Mouse (Mus musculus) kidney, postnatal 36 days (tissue): ENCODE measurements at regions not wholly inside any gene's neighbourhood (a gene's known extent, or its start where the extent isn't known, plus 50 kb on each side); places are given as distances from the start of the nearest gene placed in this dataset.

Experiments used
- DNase-seq, 2 experiments: peaks; one replicate each; pipeline ENCODE4 v3.0.0; 2021 to 2022; ENCODE audit warnings: mixed read lengths in 2 of 2

DNA sequence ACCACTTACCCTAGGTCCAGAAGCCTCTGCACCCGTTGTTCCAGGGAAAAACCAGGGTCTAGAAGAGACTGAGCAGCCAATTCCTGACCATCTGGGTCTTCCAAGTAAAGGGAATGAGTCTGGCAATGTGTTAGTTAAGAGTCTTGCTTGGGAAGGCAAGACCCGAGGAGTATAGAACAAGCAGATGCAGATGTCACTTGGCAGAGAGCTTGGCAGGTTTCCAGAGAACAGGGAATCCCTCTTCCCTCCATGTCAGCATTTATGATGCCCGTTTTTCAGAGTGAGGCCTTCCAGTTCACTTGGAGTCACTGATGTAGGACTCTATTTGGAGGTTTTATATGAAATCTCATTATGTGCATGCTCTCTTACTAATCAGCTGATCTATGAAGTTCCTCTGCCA is 231.1 kb downstream of the Bcl2 start:
- peak in 1 of 2 experiments; percentile 3 for DNase-seq

DNA sequence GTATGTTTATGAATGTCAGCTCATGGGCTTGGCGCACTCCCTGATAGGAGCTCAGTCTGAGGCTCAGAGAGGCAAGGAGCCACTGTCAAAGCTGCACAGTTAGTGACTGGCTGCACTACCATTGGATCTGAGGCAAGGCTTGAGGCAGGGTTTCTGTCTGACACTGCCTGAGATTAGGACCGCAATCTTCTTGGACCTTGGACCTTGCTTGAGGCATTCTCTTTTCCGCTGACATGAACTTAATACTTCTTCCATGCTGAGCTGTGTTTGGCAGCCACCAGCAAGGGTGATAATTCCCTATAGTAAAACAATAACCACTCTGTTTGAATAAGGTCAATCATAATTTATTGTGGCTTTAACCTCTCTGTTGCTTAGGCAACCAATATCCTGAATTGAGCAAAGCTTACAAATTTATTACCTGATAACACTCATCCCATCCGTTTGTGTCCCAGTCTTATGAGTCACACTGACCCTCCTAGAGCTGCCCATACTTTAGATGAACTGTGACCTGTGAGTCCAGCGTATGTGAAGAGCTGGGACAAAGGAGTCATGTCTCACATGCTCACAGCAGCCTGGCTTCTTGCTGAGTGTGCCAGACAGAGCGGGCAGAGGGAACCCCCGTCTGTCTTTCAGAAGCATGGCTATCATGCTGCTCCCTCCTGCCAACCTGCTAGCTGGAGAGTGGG is 236.3 kb downstream of the Bcl2 start:
- peak; percentile 47 to 56 for DNase-seq

DNA sequence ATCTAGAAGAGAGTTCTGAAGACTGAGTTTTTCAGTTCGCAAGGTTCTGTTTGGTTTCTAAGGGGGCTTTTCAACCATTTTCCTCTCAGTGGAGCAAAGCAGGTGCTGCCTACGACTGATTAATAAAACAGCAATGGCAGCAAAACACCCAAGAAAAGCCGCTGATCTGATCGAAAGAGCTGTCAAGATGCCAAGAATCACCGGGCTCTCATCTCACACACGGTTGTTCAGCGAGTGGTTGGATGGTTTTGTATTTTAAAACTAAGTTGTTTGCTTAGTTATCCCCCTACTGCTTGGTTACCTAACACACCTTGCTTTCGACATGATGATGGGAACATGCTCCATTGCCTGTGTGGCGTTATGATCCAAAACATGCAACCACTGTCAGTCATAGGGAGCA is 246.1 kb downstream of the Bcl2 start:
- no peak for DNase-seq

DNA sequence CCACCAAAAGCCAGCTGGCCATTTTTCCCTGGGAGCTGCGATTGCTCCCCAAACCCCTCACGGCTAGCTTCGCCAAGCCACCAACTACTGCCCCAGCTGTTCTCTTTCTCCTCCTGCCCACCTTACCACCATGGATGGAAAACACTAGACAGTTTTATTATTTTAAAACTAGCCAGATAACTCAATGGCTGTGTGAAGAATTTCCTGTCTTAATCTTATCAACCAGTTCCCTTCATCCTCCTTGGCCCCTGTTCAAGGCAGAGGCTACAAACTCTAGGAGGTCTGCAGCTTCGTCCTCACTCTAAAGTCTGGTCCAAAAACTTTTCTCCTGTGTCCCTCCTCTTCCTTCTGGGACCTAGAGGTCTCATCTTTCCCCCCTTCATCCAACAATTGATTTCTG is 247.4 kb downstream of the Bcl2 start:
- DNase-seq = no peak

DNA sequence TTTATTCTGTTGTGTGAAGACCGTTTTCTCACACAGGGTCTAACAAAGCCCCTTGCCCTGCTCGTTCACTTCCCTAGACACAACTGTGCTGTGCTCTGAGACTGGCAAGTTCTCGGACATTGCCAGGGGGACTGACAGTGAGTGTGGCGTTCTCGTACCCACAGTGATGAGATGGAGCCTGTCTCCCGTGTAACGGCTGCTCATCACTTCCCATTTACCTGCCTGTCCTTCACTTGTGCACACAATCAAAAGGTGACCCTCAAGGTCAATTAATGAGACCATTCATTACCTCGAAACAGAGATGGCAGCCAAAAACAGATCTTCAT is 248.1 kb downstream of the Bcl2 start:
- no peak for DNase-seq

DNA sequence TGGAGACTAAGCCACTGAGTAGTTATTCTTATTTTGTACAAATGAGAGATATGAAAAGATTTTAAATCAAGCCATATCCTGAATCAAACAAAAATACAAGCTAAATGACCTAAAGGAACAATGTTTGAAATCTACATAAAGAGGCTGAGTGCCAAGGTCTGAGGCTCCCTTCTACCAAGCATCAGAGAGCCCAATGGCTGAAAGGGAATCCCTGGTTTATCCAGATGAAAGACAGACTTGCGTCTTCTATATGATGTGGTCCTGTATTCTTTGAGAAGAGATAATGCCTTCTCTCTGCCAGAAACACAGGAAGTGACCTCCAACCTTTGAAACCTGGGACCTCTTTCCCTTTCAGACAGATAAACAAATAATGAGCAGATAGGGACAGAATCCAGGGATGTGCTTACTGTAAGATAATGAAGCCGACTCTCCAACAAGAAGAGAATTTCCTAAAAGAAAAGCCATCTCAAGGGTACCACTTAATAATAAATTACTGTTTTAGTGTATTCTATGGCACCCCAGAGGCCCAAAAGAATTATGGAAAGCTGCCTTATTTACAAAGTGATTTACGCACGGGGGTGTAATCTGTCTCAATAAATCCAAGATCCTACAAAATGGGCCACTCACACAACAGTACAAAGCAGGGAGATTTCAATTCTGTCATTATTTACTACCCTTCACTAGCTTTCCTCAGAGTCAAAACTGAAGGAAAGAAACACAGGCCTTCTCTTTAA is 248.7 kb downstream of the Bcl2 start:
- DNase-seq = no peak

DNA sequence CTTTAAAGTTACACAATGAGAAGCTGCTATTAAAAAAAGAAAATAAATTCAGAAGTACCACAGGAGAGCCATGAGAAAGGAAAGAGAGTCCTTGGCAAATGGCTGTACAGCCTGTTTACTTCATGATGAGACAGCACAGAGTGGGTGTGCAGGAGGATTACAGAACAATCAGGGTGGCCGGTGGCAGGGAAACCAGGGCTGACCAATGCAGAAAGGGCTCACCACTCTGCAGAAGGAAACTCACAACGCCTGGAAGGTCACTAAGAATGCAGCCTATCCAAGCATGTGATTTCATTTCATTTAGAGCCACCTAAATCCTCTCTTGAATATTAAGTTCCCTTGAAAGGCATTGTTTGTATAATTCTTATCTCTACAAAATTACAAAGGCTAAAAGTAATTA is 249.3 kb downstream of the Bcl2 start:
- no peak for DNase-seq

DNA sequence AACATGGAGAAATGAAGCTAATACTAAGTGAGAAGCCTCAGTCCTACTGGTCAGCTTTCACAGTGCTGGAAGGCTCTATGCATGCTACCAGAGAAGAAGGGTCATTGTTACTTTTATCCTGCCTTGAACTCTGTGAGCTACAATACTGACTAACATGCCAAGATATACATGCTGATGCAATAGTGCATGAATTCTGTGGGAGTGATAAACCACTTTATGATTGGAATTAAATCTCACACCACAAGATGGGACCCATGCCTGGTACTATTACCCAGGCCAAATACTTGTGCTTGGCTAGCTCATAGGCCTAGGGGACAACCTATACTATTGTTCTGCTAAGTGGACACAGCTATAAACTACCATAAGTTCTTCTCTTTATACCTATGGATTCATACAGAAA is 251.5 kb downstream of the Bcl2 start:
- DNase-seq = no peak

DNA sequence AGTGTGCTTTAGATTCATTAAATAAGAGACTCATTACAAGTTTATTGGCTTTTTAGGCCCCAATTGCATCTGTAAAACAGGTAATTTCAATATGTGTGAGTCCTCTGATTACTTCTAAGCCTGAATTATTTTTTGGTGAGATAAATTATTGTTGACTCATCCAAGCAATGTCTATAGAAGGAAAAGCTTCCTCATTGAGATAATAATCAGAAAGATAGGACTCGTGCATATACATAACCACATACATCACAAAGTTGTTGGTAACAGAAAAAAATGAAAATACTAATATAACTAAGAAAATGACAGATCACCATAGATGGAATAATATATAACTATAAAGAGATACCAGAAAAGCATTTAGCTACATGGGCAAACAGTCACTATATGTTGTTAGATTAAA is 252.0 kb downstream of the Bcl2 start:
- no peak for DNase-seq

DNA sequence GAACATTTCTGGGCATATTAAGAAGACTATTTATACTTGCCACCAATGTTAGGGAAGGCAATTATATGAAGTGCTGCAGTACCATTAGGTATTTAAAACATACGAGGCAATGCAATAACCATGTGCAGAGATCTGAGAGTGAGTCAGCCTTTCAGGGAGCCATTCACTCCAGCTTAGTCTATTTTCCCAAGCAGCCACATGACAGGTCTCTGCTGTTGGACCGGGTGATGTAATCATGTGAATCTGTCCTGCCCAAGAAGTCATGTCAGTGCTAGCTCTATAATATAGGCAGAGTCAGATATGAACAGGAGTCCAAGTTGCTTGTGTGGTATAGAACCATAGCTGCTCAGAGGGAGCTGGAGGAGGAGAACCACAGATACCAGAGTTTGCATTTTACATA is 253.1 kb downstream of the Bcl2 start:
- no peak for DNase-seq

DNA sequence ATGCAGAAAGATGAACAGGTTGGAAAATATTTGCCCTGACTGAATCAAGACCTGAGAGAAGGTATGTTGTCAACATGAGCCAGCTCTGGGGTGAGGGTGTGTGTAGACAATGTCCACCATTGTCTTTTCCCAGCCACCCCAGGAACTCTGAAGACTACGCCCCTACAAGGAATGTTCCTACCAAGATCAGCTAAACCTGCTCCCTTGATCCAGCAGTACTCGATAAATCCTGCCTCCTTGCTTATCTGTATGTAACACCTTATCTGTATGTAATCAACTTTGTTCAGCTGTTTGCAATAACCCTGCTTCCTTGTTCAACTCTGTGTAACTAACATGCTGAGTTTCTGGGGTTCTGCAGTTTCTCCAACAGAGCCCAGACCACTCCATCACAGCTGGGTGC is 264.3 kb downstream of the Bcl2 start:
- DNase-seq = no peak
